Comparison of ENCODE assay signal across 15 mouse cellular contexts in genomic region chr9:43684596-43684995, GRCm38 (mm10). TPM values are rescaled to one million over a fixed set of nuclear protein-coding genes. Genes with fewer than 3 reads are reported as not detected.
DNase-seq lines count a peak whose midpoint lies in the region.
"Had no signal": no experiment of that assay in that cellular context is flagged by ENCODE, and none has a peak within 500 bp of the region (broad histone marks: within the 10 kb centered on the region; RNA-seq: fewer than 3 reads in every experiment).

No protein-coding gene starts in this region.

- DNase-seq in 3134 (ENCODE audit: extremely low read depth, insufficient read length, low spot score) (peak; percentile 70), 416B (ENCODE audit: low read depth) (peak; percentile 65)
- DNase-seq in fibroblast of lung, adult 2 months (ENCODE audit: low read depth): peak; percentile 27
- DNase-seq in induced T-regulatory cell, adult 2 months (ENCODE audit: low read depth): peak; percentile 8
- DNase-seq in left cerebral cortex, adult 18-20 months (ENCODE audit: low spot score in 2 of 2): no peak
- no peak for DNase-seq in left cerebral cortex, postnatal 10 days (ENCODE audit: extremely low spot score in 1 of 2, low spot score in 2 of 2)
- DNase-seq in right cerebral cortex, adult 18-20 months: no peak
- no peak for DNase-seq in frontal cortex, postnatal 10 days (ENCODE audit: low spot score in 2 of 2)
- DNase-seq: adrenal gland, adult 8-10 months; adrenal gland, postnatal 14 days; cerebellum, adult 11-12 months; cerebellum, adult 2 months; cerebellum, adult 9-10 months; cerebellum, postnatal 10 days; cerebellum, postnatal 25 days had no signal

- intact Hi-C loops in left cerebral cortex, postnatal 10 days (cut with DNase I): no loop called here

RNA-seq across cellular contexts. Expression of gene Nectin1, which starts 59.2 kb away (rescaled TPM):
- 10 to 100 TPM; 91.6 to 92.4 TPM for total RNA-seq in left cerebral cortex, adult 18-20 months (2021)
- total RNA-seq in left cerebral cortex, postnatal 10 days (2021): 100 to 1,000 TPM in 1 of 2 experiments, 10 to 100 TPM in 1; 99.6 to 104 TPM

Comparison
In these comparisons a context has a peak if more than half of its experiments do, and no peak if none do; other contexts are left out.
1. DNase-seq: peak in 3134 (single experiment), 416B (single experiment), fibroblast of lung, adult 2 months (single experiment) and induced T-regulatory cell, adult 2 months (single experiment); none in left cerebral cortex, adult 18-20 months (0 of 2), left cerebral cortex, postnatal 10 days (0 of 2), right cerebral cortex, adult 18-20 months (single experiment) and frontal cortex, postnatal 10 days (0 of 2).